Mouse (Mus musculus) cerebellum, postnatal 25 days (tissue): ENCODE results near the gene Rgs7.
A peak's percentile ranks its signal among the peaks of the same experiment; 100 is the strongest.

Experiments used
- DNase-seq, 2 experiments: peaks; one replicate each; pipeline ENCODE4 v3.0.0; 2021; ENCODE audit warnings: mixed read lengths in 2 of 2

Gene Rgs7

DNA sequence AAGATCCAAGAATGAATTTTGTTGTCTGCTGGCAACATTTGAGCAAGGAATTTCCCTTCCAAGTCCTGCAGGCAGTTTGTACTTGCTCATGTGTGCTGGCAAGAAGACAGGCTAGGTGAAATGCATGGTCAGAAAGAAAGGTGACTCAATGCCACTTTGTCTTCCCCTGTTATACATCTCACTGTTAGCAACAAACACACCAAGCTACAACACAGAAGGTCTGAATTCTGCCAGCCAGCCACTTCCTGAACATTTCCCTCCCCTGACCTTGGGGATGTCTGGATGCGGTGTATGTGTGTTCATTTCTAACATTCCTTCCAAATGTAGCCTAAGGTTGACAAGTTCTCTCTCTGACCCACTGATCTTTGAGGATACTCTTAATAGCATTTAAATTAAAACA is 191.4 kb downstream of the Rgs7 start:
- DNase-seq: no peak

DNA sequence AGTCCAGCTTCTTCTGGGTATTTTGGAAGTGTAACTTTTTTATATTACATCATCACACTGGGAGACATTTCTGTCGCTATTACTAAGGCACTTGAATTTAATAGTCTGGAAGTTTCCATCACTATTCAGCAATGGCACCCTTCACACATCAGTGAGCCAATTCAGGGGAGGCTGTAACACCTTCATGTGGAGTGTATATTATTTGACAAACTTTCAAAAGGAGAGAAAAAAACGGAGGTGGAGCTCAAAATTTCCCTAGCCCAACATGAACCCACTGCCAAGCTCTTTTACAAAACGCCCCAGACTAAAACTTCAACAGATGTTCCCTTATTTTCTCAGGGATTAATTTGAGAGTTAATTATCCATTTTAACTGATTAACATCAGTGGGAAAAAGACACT is 191.9 kb downstream of the Rgs7 start:
- no peak for DNase-seq

DNA sequence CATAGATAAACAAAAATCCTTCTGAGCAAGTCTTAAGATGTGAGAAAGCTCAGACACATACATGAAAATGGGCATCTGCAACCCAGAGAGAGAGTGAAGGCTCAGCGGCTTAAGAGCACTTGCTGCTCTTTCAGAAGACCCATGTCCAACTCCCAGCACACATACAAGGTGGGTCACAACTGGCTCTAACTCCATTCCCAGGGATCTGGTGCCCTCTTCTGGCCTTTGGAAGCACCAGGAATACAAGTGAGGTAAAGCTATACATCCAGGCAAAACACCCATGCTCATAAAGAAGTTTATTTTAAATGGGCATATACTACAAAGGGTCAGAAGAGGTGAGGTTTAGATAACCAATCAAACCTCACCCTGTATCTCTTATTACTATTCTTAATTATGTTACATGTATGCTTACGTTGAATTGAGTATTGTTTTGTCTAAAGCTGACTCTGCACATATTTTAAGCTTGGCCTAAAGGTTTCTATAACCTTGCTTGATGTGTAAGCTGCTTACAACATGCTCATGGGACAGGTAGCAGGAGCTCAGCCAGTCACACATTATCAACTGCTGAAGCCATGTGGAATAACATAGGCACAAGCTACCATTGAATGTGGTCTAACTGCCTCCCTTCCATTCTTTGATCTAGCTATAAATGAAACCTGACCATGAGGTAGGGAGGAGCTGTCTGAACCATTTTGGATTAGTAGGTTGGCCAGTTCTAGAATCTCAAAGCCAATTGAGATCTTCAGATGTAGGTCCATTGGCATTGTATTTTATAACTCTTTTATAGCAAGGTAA is 192.5 kb downstream of the Rgs7 start:
- DNase-seq: no peak

DNA sequence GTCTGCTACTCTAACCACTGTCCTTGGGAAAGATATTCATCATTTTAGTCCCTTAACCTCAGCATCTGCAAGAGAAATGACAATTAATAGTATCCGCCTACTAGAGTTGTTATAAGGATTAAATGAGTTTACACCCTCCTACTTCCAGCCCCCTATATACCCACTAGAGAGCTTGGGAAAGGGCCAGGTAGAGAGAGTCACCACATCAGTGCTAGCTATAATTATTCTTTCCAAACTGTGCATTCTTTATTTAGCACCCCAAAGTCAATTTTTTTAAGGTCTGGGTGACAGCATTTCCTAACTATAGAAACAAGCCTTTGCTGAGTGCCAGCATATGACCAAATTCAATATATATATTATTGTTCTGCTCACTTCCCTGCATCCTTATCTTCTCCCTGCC is 195.4 kb downstream of the Rgs7 start:
- no peak for DNase-seq

DNA sequence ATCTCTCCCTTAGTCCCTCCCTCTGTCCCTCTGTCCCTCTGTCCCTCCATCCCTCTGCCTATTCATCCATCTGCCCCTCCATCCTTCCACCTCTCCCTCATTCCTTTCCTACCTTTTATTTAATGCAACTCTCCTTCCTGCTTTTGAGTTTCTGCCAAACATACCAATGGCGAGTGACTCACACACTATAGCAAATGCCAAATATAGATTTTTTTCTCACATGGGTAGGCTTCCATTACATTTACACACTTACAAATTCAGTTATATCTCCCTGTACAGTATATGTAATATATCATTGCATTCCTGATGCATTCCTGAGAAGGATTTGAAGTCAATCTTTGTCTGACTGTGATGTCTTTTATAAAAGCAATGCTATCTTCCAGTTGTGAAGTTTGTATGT is 202.2 kb downstream of the Rgs7 start:
- DNase-seq: peak in 1 of 2 experiments; percentile 13

DNA sequence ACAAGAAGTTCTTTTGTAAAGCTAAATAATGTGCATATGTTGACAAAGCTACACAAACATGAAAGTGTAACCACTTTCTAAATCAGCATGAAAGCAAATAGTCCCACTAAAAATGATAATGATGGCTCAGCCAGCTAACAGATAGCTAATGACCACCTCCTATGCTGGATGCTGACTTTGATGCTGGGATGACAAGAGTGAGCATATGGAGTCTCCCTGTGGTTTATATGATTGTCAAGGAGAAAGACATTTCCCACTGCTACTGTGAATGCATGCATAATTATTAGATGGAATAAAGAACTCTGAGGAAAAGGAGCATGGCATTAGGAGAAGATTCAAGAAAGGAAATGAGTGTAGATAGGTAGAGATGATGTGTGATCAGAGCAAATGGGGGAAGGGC is 230.0 kb downstream of the Rgs7 start:
- no peak for DNase-seq

DNA sequence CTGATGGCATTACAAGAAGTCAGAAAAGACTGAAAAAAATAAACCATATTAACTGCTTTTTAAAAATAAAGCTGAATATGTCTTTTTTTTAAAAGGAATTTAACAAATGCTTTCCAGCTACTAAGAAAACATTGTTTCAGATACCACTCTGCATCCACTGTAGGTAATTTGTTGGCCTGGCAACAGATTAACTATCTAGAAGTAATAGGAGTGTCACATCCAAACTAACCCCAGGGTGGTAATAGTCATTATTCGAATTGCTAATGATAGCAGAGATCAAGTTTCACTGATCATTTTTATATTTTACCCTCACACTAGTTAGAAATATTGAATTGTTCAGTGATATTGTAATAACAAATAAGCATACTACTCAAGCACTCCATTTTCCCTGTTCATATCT is 232.9 kb downstream of the Rgs7 start:
- no peak for DNase-seq

DNA sequence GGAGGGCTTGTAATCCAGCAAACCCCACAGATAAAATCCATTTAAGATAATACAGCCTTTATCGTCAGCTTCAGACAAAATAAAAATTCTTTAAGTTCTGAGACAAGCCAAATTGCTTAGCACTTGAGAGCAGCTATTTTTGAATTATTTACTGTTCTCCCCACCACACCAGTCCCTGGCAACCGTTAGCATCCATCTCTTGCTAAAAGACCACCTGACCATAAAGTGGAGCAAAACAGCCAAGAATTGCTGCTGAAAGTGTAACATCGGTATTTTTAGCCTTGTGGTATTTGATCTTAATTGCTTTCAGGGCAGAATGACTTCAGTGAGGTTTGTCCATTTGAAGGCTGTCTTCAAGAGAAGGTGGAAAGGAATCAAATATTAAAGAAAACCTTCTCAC is 237.1 kb downstream of the Rgs7 start:
- no peak for DNase-seq

DNA sequence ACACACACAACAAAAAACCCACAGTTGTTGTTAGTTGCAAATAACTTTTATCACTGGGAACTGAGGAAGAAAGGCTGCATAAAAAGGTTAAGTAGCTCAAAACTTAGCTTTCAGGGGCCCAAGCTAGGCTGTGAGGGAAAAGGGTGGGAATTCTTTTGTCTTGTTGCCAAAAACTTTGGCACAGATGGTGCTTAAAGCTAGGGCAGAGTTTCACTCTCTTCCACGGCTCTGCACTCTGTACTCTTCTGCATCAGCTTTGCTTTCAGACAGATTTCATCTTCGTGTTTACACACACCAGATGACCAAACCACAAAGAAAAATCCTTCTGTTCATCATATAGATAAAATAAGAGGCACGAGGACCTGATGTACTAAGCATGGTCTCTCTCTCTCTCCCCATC is 237.6 kb downstream of the Rgs7 start:
- DNase-seq: no peak

DNA sequence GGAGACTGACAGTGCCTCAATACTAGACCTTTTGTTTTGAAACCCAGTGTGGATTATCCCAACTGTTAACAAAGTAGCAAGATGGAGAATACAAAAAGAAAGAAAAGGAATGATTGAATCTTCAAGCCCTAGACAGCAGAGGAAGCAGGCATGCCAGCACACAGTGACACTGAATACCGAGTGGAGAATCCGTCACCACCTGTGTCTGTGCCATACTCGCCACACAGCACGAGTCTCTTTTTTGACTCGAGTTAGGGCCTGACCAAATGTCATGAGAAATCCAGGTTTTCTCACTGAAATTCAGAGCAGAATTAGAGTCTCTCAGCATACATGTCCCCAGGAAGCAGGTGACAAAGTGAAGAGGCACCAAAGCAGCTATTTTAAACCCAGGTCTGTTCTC is 250.2 kb downstream of the Rgs7 start:
- peak; percentile 39 to 64 for DNase-seq

DNA sequence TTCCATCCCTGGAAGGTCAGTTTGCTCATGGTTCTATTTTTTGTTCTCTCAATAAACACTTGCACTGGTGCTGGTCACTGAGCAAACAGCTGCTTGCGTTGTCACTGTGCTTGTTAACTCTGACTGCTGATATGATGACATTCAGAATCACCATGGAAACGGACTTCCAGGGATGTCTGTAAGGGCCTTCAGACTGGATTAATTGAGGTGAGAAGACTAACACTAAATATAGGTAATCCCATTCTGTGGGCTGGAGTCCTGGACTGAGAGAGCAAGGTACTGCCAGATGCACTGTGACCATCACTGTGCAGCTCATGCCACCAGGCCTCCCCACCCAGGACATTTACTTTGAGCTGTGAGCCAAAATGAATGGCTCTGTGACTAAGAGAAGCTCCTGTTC is 252.2 kb downstream of the Rgs7 start:
- DNase-seq: no peak

DNA sequence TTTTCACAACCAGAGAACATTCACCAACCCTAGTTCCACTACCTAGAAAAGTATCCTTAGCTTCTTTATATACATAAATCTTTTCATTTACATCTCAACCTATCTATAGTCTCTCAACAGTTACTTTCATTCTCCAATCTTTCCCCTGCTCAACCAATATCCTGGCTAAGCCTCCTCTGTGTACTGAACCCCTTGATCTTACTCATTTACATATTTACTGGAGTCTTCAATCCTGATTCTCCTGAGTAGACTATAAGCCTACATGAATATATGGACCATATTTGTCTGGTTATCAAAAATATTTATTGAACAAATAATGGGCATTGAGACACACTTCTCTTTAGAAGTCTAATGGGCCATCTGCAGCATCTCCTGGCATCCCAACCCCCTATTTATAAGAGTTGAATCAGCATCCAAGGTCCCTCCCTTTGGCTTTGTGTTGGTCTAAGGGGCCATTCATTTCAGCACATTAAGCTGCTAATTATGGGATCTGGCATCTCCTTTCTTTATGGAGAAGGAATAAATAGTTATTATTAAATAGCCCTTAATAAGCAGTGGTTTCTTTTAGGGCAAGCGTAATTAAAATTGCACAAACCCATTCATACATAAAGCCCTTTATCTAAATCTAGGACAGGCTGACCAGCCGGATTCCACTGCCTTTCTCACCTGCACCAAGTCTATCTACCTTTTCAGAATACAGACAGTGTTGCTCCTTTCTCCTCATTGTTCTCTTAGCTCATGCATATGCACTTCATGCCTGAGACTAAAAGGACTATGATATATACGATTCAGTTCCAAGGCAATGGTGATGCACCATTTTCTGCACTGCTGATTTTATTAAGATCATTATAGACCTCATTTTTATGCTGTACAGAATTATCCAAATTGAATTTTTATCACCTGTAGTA is 270.5 kb downstream of the Rgs7 start:
- DNase-seq: no peak

DNA sequence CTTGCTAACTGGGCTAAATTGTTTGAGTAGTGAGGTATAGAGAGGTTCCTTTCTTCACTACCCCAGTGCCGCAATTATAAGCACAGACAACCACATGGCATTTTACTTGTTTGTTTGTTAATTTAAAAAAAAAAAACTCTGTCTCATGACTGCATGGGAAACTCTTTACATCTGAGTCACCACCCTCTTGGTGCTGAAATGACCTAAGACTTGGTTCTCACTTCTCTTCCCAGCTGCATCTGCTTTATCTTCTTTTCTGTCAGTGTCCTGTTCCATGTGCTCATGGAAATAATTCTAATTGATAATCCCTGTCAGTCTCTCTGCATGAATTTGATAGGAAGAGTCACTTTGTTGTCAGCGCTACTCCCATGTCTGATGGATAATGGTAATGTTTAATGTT is 272.7 kb downstream of the Rgs7 start:
- DNase-seq: no peak

DNA sequence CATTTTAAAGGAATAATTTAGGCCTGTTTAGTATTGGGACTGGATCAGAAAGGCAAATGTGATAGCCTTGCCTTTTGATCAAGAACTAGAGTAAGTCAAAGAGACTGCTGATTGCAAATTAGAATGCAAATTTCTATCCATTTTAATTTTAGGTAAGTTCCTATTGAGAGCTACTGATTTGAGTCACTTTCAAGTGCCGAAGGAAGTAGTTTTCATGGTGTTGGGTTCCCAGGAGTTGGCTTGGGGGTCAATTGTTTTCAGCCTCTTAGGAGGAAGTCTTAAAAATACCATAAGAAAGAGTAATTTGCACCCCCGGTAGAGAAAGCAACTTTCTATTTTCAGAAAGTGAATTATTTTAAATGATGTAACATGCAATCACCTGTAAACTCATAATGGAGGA is 285.3 kb downstream of the Rgs7 start:
- no peak for DNase-seq

DNA sequence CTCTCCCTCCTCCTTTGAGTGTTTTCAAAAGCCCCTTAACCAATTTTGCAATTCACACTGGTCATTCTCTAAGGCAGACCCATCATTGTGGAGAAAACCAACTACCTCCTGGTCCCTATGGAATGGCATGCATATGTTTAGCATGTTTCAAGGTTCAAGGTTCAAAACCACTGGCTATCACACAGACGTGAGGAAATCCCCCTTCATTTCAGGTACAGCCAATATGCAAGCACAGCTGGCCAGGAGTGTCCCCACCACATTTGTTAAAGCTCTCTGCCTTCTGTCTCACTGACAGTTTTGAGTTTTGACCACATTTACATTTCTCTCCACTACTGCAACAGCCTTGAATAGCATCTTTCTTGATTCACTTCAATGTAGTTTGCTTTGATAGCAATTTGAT is 286.7 kb downstream of the Rgs7 start:
- no peak for DNase-seq

DNA sequence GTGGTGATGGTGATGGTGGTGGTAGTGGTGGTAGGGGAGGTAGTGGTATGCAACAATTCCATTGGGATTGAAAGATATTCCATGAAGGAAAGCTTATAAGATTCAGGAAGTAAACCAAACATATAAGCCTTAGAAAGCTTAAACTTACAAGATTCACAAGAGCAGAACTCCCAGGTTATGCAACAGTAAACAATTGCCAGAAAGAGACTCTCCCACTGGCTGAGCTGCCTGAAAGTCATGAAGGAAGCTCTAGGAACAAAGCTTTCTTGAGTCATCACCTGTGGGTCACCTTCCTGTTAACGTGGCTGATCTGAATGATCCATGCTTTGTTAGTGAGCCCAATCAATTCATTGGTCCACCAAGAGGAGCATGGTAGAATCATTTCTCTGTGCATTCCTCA is 288.8 kb downstream of the Rgs7 start:
- DNase-seq: no peak

DNA sequence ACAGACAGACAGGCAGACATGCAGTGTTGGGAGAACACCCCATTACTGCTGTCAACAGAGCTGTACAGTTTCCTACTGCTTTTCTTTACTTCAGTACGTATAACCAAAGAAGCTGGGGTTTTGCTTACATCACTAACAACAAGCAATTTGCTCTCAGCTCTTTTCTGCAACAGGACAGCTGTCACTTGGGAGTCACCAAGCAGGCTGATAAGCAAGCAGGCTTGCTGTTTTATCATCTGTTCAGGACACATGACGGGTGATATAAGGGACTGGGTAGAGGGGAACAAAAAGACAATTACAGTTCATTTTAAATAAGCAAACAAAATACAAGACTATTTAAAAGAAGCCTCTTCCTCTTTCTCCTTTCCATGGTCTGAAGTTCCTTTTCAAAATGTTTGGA is 289.4 kb downstream of the Rgs7 start:
- DNase-seq: no peak

DNA sequence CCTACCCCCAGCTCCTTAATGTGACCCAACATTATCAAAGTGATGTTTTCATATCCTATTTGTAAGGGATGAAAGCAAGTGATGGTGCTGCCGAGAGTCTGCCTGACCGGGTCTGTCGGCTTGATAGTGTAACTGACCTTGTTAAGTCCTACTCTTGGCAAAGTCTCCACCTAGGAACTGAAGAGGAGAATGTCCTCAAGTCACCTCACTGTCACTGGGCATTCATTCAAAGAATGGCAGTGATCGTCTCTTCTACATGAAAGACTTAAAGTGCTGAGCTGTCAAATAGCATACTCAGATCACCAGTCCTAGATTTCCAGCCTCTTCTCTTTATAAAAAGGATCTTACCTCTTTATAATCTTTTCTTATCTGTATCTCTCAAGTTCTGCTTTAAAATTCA is 293.4 kb downstream of the Rgs7 start:
- no peak for DNase-seq

DNA sequence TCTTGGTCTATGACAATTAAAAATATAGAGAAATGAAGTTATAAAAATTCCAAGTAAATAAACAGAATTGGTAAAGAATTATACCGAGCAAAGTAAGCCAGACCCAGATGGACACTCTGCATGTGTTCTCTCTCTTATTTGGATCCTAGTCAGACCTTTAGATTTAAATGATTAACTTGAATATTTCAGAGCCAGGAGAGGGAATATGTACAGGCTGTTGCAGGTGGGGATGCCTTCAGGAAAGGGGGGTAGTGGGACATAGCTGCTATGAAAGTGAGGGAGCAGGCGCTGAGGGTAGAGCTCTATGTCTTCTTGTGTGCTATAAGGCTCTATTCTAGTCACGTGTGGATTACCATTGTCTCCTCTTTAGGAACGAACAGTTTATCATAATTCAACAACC is 296.5 kb downstream of the Rgs7 start:
- DNase-seq: peak; percentile 56 to 60

DNA sequence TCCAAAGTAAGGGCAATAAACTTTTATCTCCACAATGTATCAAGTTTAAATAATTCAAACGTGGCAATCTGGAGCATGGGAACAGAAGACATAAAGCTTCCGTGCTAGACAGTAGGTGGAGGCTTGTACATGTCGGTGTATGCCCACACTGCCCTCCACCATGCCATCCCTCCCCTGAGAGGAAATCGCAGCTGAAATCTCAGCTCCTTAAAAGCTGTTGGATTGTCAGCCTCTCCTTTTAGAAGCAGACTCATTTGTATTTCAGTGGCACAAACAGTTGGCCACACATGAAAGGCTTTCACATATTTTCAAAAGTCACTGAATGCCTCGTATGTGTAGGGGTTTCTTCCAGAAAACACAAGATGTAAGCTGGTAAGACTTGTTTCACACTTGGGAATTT is 304.1 kb downstream of the Rgs7 start:
- DNase-seq: no peak

DNA sequence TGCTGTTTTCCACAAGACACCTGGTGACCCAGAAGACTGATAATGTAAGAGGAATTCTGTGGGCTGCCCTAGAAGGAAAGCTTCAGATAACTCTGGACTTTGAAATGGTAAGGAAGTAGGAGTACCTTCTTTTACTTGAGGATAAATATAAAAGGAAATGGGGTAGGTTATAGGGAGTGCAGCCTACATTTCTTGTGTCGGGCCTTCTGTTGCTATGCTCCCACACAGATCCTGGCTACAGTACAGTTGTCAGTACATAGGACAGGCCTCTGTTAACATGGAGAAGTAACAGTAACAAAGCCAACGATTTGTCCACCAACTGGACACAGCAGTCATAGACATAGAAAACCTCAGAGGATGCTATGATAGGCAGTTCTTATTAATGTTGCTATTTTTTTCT is 307.1 kb downstream of the Rgs7 start:
- DNase-seq: no peak

DNA sequence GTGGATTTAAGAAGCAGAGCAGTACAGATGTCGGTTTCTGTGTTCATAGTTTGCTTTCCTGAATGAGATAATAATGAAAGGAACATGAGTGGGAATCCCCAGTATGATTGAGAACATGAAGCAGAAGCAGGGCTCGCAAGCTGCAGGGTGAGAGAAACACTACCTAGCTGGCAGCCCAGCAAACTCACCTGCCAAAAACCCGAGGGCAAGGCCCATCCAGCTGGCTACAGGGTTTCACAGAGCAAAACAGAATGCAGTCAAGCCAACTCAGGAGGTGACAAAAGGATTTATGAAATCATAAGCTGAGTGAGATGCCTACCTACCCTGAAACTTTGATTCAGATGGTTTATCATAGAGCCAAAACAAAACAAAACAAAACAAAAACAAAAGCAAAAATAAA is 307.6 kb downstream of the Rgs7 start:
- DNase-seq: peak; percentile 83 to 86

DNA sequence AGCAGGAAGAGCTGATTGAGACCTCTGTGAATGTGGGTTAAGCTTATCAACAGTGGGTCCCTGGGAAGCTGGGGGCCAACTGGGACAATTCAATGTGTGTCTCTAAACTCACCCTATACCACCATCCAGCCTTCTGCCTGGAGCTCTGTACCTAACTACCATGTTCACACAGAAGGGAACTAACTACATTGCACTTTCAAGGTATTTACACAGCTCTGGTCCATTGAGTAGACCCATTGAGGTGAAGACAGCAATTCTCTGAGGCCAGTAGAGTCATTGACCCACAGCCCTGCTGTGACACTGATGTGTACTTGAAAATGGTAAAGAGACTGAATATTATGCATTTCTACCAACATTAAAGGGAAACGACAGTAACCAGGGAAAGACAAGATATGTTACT is 313.6 kb downstream of the Rgs7 start:
- no peak for DNase-seq
